Mouse (Mus musculus) thymus, postnatal 14 days (tissue): ENCODE data around the gene Krt75.
"Not testable (repeated sequence)": the region's sequence is repeated elsewhere in the genome, so short reads cannot be mapped to it uniquely, and the experiment has no call there.

ENCODE experiments used
- DNase-seq: peaks from one replicate; pipeline ENCODE4 v3.0.0; 2021

Krt75 gene

GRCm38 (mm10) chr15:101573796-101574345 is at the start of gene Krt75:
Gene Krt75 (minus strand): TSS chr15:101573904.
- no peak for DNase-seq

GRCm38 (mm10) chr15:101599123-101599522 is 25.4 kb upstream of the Krt75 start:
- DNase-seq, result no peak

- no peak for DNase-seq
Measured at GRCm38 (mm10) chr15:101588216-101588615, 14.5 kb upstream of the Krt75 start.

GRCm38 (mm10) chr15:101584456-101584855 is 10.8 kb upstream of the Krt75 start:
- no peak for DNase-seq

GRCm38 (mm10) chr15:101583211-101583965 is 9.7 kb upstream of the Krt75 start:
- DNase-seq, result no peak

GRCm38 (mm10) chr15:101581701-101582100 is 8.0 kb upstream of the Krt75 start:
- DNase-seq, result no peak

- DNase-seq, result no peak
Measured at GRCm38 (mm10) chr15:101575506-101575905, 1.8 kb upstream of the Krt75 start.

GRCm38 (mm10) chr15:101567780-101568179 is 5.9 kb downstream of the Krt75 start:
- peak; percentile 15 for DNase-seq

- no peak for DNase-seq
Measured at GRCm38 (mm10) chr15:101562850-101563249, 10.9 kb downstream of the Krt75 start, which contains the start of gene Krt90. Gene Krt90 (minus strand): TSS chr15:101562950.

GRCm38 (mm10) chr15:101558034-101558646 is 15.6 kb downstream of the Krt75 start:
- DNase-seq, result no peak

- peak; percentile 70 for DNase-seq
Measured at GRCm38 (mm10) chr15:101553169-101553568, 20.5 kb downstream of the Krt75 start.

- DNase-seq, result no peak
Measured at GRCm38 (mm10) chr15:101552188-101552587, 21.5 kb downstream of the Krt75 start.

- no peak for DNase-seq
Measured at GRCm38 (mm10) chr15:101550567-101550966, 23.1 kb downstream of the Krt75 start, which contains the start of gene Krt82. Gene Krt82 (minus strand): TSS chr15:101550667.

- no peak for DNase-seq
Measured at GRCm38 (mm10) chr15:101544478-101544877, 29.2 kb downstream of the Krt75 start.

GRCm38 (mm10) chr15:101542543-101542942 is 31.2 kb downstream of the Krt75 start:
- no peak for DNase-seq

GRCm38 (mm10) chr15:101538580-101538900 is 35.2 kb downstream of the Krt75 start:
- DNase-seq, result no peak

- DNase-seq, result no peak
Measured at GRCm38 (mm10) chr15:101537864-101538579, 35.7 kb downstream of the Krt75 start.

GRCm38 (mm10) chr15:101536054-101536850 is 37.5 kb downstream of the Krt75 start:
- DNase-seq, result no peak

GRCm38 (mm10) chr15:101532720-101533119 is 41.0 kb downstream of the Krt75 start, which contains the start of gene Krt84:
Gene Krt84 (minus strand): TSS chr15:101532820.
- DNase-seq, result no peak

- no peak for DNase-seq
Measured at GRCm38 (mm10) chr15:101522556-101523232, 51.0 kb downstream of the Krt75 start.

- peak; percentile 50 for DNase-seq
Measured at GRCm38 (mm10) chr15:101519792-101520191, 53.9 kb downstream of the Krt75 start.

- not testable (repeated sequence) for DNase-seq
Measured at GRCm38 (mm10) chr15:101517161-101517560, 56.5 kb downstream of the Krt75 start, which contains the start of gene Gm49425. Gene Gm49425 (minus strand): TSS chr15:101517261.
